Mouse (Mus musculus) megakaryocyte, embryonic 14.5 days (primary cell): Measurements from ENCODE around the gene Etv6. TPM values are rescaled to one million over a fixed set of nuclear protein-coding genes. Genes with fewer than 3 reads are reported as not detected.

Source experiments
- H3K27me3 ChIP-seq: replicated peaks from 2 replicates; pipeline ENCODE3; 2012; ENCODE audit warnings: inconsistent platforms
- H3K36me3 ChIP-seq: replicated peaks from 2 replicates; pipeline ENCODE3; 2012; ENCODE audit warnings: low read length, inconsistent platforms, mixed read lengths
- H3K4me1 ChIP-seq: 2 replicates; pipeline ENCODE4 v1.6.1; 2012; ENCODE audit warnings: inconsistent platforms
- H3K4me3 ChIP-seq: replicated peaks from 2 replicates; pipeline ENCODE3; 2012; ENCODE audit warnings: moderate library complexity, mild to moderate bottlenecking, inconsistent platforms
- H3K9me3 ChIP-seq: 2 replicates; pipeline ENCODE4 v1.6.1; 2012; ENCODE audit warnings: inconsistent platforms
- FLI1 ChIP-seq: IDR thresholded peaks from 2 replicates; pipeline ENCODE4 v1.6.1; 2012; ENCODE audit warnings: low read length, inconsistent platforms, mixed read lengths
- GATA1 ChIP-seq: IDR thresholded peaks from 3 replicates; pipeline ENCODE4 v1.6.1; 2012; ENCODE audit warnings: mixed read lengths, low read length, inconsistent platforms, borderline replicate concordance
- polyA plus RNA-seq: library from polyadenylated mRNA; stranded (reverse); fragments of >175 nt; gene quantifications from 2 replicates; pipeline ENCODE4 v1.2.3, GENCODE M21; 2012; ENCODE audit warnings: low replicate concordance; ENCODE audit not compliant: insufficient read depth

The Etv6 gene
- polyA plus RNA-seq, 1 experiment, result 152 TPM

DNA sequence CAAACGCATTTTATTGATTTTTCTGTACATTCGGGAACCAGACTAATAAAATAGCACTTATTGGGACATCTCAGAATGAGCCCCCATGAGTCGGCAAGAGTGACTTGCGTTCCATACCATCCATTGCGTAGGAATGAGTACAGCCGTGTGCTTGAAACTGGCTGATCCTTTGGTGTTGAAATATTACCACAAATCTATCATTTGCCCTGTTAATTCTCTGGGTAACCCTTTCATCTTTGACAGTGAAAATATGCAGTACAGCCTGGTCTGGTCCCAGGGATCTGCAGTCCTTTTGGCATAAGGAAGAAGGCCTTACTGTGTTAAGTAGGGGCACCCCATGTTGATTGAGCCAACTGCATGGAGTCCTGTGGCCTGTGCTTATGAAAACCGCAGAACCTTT lies 5.8 kb downstream of the Etv6 start:
- Histone ChIP-seq H3K27me3 (no peaks in the 10 kb centered on the region), H3K9me3 (no peaks in the 10 kb centered on the region), H3K36me3 (peaks cover 14% of the 10 kb centered on the region), H3K4me3 (peak overlapping the region; percentile 86), H3K4me1 (peaks cover 83% of the 10 kb centered on the region)
- TF ChIP-seq GATA1, result no peak
- TF ChIP-seq FLI1, result no peak

DNA sequence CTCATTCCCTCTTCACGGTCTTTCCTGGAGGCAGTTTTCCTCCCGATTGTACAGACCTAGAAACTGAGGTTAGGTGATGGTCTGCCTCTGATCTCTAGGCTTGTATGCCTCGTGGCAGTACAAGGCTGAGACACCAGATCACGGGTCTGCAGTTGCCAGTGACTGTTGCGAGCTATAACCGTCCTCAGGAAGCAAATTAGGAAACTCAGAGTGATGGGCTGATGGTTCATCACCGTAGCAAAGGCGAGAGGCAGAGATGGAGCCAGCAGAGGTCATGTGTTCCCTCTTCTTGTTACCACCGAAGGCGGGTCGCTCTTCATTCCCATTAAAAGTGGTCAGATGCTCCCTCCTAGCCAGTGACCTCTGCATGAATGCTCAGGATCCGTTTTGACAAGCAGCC lies 6.4 kb downstream of the Etv6 start:
- Histone ChIP-seq H3K4me1 (peaks cover 89% of the 10 kb centered on the region), H3K9me3 (no peaks in the 10 kb centered on the region), H3K36me3 (peaks cover 20% of the 10 kb centered on the region), H3K27me3 (no peaks in the 10 kb centered on the region), H3K4me3 (peak overlapping the region; percentile 86)
- TF ChIP-seq GATA1 (no peak), FLI1 (no peak)

DNA sequence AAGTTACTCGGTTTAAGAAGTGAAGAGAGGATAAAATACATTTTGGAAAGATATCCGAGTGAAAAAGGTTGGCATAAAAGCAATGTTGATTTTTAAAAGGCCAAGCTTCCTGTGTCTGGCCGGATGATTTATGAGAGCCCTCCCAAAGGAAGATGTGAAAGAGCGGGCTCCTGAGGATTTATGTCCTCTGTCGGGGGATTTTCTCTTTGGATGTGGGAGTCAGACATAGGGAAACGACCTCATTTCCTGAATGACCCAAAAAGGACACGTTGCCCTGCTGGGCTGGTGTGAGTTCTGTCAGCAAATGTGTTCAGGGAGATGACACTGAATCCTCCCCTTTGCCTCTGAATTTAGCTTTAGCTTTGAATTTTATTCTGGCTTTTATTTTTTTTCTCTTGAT lies 8.0 kb downstream of the Etv6 start:
- Histone ChIP-seq H3K27me3 (no peaks in the 10 kb centered on the region), H3K36me3 (peaks cover 36% of the 10 kb centered on the region), H3K4me3 (peak overlapping the region; percentile 84), H3K9me3 (no peaks in the 10 kb centered on the region), H3K4me1 (peaks cover 100% of the 10 kb centered on the region)
- TF ChIP-seq FLI1, result no peak

DNA sequence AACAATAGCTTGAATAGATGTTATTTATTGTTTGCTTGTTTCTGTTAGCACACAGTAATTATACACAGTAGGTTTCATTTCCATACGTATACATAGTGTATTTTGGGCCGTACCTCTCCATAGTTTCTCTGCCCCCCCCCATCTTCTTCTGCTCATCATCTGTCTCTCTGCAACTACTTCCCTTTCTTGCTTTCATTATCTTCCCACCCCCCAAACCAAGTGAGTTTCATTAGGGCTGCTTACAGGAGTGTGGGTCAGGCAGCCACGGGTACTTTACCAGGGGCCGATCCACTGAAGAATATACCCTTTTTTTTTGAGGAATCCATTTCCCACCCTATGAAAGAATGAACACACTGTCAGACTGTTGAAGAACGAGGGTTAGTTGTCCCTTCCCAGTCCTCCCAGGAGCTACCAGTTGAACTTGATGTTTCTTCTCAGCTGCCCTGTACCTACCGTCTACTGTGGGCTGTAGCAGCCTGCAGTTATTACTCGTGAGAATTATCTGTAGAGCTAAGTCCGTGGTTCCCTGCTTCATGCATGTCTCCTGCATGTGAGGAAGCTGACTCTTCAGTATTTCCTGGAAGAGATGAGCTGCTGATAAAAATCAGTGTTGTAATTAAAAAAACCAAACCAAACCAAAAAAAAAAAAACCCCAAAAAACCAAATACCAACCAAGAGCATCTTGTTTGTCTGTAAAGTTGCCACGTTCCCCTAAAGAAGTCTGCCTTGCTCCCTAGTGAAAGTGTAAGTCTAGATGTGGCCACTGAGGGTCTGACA lies 9.8 kb downstream of the Etv6 start:
- H3K9me3 ChIP-seq, result no peaks in the 10 kb centered on the region
- H3K4me3 ChIP-seq, result peak overlapping the region; percentile 83
- no peak for TF ChIP-seq GATA1
- no peak for TF ChIP-seq FLI1
- H3K4me1 ChIP-seq, result peaks cover 100% of the 10 kb centered on the region
- H3K27me3 ChIP-seq, result no peaks in the 10 kb centered on the region
- peaks cover 52% of the 10 kb centered on the region for H3K36me3 ChIP-seq

DNA sequence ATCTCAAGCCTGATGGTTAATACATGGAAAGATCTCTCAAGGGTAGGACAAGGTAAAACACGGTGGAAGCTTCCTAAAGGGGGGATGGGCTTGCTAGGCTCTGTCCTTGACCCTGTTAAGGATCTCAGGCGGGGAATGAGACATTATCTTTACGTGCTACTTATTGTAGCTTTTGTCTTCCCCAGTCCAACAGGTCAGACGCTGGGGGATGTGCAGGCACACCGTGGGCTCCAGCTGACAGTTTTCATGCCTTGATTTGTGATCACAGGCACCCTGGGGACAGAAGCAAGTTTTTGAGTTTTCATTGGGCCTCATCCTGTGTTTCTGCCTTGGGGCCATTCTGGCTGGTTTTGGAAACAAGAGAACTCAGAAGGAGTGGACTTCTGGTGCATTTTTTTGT lies 10.6 kb downstream of the Etv6 start:
- no peak for TF ChIP-seq FLI1
- no peak for TF ChIP-seq GATA1
- peaks cover 57% of the 10 kb centered on the region for H3K36me3 ChIP-seq
- H3K4me3 ChIP-seq, result peak overlapping the region; percentile 33
- no peaks in the 10 kb centered on the region for H3K27me3 ChIP-seq
- H3K9me3 ChIP-seq, result no peaks in the 10 kb centered on the region
- H3K4me1 ChIP-seq, result peaks cover 100% of the 10 kb centered on the region

DNA sequence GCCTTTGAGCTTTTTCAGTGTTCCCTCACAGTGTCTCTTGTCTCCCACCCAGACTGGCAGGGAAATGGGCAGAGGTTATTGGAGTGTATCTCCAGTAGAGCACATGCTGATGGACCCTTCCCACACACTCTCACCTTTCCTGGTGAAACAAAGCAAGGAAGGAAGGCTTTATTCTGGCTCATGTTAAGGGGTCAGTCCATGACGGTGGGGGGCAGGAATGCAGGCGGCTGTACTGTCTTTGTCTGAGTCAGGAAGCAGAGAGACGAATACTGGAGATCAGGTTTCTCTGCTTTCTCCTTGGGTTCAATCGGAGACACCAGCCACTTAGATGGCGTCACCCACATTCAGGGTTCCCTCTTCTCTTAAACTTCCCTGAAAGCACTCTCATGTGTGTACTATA lies 11.7 kb downstream of the Etv6 start:
- peaks cover 65% of the 10 kb centered on the region for H3K36me3 ChIP-seq
- TF ChIP-seq FLI1 (no peak), GATA1 (no peak)
- H3K27me3 ChIP-seq, result no peaks in the 10 kb centered on the region
- H3K9me3 ChIP-seq, result no peaks in the 10 kb centered on the region
- H3K4me3 ChIP-seq, result peak overlapping the region; percentile 12
- H3K4me1 ChIP-seq, result peaks cover 100% of the 10 kb centered on the region

DNA sequence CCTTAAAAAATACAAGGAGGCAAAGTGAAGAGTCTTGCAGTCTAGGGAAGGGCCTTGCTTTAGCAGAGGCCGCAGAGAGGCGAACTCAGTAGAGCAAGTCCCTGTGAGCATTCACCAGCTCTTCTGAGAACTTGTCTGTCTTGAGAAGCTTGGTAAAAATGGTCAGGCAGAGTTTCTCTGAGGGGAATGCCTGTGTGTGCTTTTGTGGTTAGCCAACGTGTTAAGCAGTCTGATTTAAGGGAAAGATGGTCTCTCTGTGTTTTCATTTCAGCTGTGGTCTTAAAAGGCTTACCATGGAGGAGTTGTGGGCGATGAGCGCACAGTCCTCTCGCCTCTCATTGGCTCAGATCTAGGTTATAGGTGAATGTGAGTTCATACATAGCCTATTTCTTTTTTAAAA lies 12.5 kb downstream of the Etv6 start:
- no peak for TF ChIP-seq FLI1
- no peak for TF ChIP-seq GATA1
- Histone ChIP-seq H3K4me1 (peaks cover 100% of the 10 kb centered on the region), H3K36me3 (peaks cover 72% of the 10 kb centered on the region), H3K9me3 (no peaks in the 10 kb centered on the region), H3K4me3 (no peak overlapping the region), H3K27me3 (no peaks in the 10 kb centered on the region)

DNA sequence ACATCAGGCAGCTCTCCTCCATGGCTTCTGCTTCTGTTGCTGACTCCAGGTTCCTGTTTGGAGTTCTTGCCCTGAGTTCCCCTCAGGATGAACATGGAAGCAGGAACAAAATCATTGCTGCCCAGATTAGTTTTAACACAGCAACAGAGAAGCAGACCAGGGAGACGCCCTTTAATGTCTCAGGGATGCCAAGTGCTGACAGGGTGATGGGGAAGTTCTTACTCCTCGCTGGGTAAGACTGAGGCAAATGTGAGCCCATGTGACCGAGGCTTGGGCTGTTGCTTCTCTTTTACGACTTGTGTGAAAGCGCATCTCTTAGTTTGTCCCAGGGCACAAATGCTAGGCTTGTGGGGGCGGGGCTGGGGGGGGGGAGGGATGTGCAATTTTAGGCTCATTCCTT lies 13.5 kb downstream of the Etv6 start:
- peaks cover 100% of the 10 kb centered on the region for H3K4me1 ChIP-seq
- H3K36me3 ChIP-seq, result peaks cover 81% of the 10 kb centered on the region
- H3K27me3 ChIP-seq, result no peaks in the 10 kb centered on the region
- H3K9me3 ChIP-seq, result no peaks in the 10 kb centered on the region
- peak overlapping the region; percentile 3 for H3K4me3 ChIP-seq
- TF ChIP-seq FLI1 (no peak), GATA1 (no peak)

DNA sequence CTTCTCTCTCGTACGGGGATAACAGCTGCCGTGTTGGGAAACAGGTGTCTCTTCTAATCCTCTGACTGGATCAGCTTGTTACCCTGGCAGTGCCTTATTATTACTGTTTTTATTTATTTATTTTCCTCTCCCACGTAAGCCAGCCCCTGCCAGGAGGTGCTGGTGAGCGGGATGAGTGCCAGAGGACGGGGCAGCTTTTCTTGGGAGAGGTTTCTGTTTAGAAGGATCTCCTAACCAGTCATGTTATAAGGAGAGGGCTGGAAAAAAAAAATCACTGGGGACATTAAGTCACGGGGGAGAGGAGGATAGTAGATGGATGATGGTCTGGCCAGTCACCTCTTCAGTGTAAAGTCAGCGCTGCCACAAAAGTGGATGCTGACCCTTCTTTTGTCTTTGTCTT lies 15.0 kb downstream of the Etv6 start:
- H3K4me3 ChIP-seq, result no peak overlapping the region
- H3K9me3 ChIP-seq, result no peaks in the 10 kb centered on the region
- peaks cover 100% of the 10 kb centered on the region for H3K4me1 ChIP-seq
- TF ChIP-seq FLI1 (no peak), GATA1 (no peak)
- H3K27me3 ChIP-seq, result no peaks in the 10 kb centered on the region
- peaks cover 85% of the 10 kb centered on the region for H3K36me3 ChIP-seq

DNA sequence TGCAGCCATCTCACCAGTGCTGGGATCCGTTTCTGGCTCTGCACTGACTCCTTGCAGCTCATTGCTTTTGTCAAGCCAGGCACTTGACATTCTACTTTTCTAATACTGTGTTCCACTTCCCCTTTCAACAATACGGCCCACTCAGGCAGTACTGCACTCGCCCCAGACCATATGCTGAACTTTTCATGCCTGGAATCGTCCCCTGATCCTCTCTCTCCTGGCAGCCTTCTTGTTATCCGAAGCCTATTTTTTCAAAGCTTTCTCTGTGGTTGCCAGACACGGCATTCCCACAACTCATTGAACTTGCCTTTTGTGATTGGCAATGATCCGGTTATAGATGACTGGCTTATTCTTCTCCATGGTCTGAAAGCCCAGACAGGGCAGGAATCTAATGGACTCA lies 16.4 kb downstream of the Etv6 start:
- TF ChIP-seq GATA1 (no peak), FLI1 (no peak)

More for the DNA sequence above, 16.4 kb downstream of the Etv6 start:
- Histone ChIP-seq H3K36me3 (peaks cover 85% of the 10 kb centered on the region), H3K4me1 (peaks cover 100% of the 10 kb centered on the region), H3K9me3 (no peaks in the 10 kb centered on the region), H3K27me3 (no peaks in the 10 kb centered on the region), H3K4me3 (no peak overlapping the region)
